8 mouse cellular contexts compared by ENCODE assay signal in the genomic region with DNA sequence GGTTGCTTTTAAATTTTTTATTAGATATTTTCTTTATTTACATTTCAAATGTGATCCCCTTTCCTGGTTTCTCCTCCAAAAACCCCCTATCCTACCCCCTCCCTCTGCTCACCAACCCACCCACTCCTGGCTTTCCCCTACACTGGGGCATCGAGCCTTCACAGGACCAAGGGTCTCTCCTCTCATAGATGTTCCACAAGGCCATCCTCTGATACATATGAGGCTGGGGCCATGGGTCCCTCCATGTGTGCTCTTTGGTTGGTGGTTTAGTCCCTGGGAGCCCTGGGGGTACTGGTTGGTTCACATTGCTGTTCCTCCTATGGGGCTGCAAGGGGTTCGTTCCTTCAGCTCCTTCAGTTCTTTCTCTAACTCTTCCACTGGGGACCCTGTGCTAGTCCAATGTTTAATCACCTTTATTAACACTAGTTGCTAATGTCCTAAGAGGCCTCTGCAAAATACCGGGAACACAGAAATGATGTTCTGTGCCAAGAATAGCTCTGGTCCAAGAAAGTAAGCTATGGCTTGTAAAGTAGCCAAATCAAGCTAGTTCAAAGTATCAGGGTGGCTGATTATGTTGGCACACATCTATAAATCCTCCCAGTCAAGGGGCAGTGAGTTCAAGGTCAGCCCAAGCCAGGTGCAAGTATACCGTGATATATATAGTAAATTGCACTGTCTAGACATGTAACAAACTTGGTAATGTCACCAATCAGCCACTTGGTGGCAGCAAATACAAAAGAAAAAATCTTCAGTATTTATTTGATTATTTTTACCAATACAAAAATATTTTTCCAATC. TPM values are rescaled to one million over a fixed set of nuclear protein-coding genes. Genes with fewer than 3 reads are reported as not detected.
DNase-seq lines count a peak whose midpoint lies in the region; ATAC-seq and TF ChIP-seq lines count a peak whose summit lies in the region.

No protein-coding gene starts in this region.

- H3K36me3 ChIP-seq in kidney, adult 2 months (ENCODE audit: control insufficient read depth, insufficient read depth, low read length), result no peaks in the 10 kb centered on the region
- no peaks in the 10 kb centered on the region for H3K36me3 ChIP-seq in kidney, embryonic 14.5 days (ENCODE audit: control insufficient read depth, insufficient read depth, low read length)

- no peaks in the 10 kb centered on the region for H3K9me3 ChIP-seq in kidney, embryonic 14.5 days (ENCODE audit: control insufficient read depth, low read length)

- TF ChIP-seq POLR2A in kidney, adult 2 months (IDR thresholded peaks at IDR 0.05; ENCODE audit: low read depth, low read length), result no peak

- TF ChIP-seq CTCF in kidney, adult 2 months (conservative IDR thresholded peaks at IDR 0.05; ENCODE audit: insufficient read depth, insufficient read length, low read depth, low read length), result no peak

- H3K4me3 ChIP-seq in kidney, adult 2 months (ENCODE audit: insufficient read depth, low read depth, low read length), result no peak overlapping the region
- no peak overlapping the region for H3K4me3 ChIP-seq in kidney, embryonic 14.5 days (ENCODE audit: low read length)

- H3K4me2 ChIP-seq in kidney, embryonic 14.5 days (replicated peaks; ENCODE audit: low read depth, low read length), result no peak overlapping the region

- no peak overlapping the region for H3K27ac ChIP-seq in kidney, adult 2 months (ENCODE audit: insufficient read depth, low read depth, low read length)
- H3K27ac ChIP-seq in kidney, embryonic 14.5 days (ENCODE audit: low read depth, low read length), result no peak overlapping the region

- H3K4me1 ChIP-seq in kidney, adult 2 months (ENCODE audit: control insufficient read depth, insufficient read depth, low read length), result peaks cover 2% of the 10 kb centered on the region; the same call in 1 of the 2 replicates
- no peaks in the 10 kb centered on the region for H3K4me1 ChIP-seq in kidney, embryonic 14.5 days (ENCODE audit: control insufficient read depth, insufficient read depth, low read length)

- no peak for ATAC-seq in kidney, embryonic 14.5 days (ENCODE audit: low FRiP score, low TSS enrichment)
- peak; percentile 71 for ATAC-seq in inflammation-experienced regulatory T-cells, adult 6 months

- WGBS in kidney, adult 2 months, result 43% methylated on average over 4 of the region's 4 CpGs
- WGBS in kidney, embryonic 14.5 days, result 63% methylated on average over 4 of the region's 4 CpGs

- no peaks in the 10 kb centered on the region for H3K27me3 ChIP-seq in kidney, adult 2 months (replicated peaks; ENCODE audit: control insufficient read depth, insufficient read depth, low read length)
- H3K27me3 ChIP-seq in kidney, embryonic 14.5 days (ENCODE audit: control insufficient read depth, insufficient read depth, low read length), result no peaks in the 10 kb centered on the region

- peak; percentile 27 for DNase-seq in kidney, adult 2 months
- DNase-seq in MN1 (ENCODE audit: low spot score), result peak; percentile 62
- DNase-seq in embryo, embryonic 11 days, result peak; percentile 47
- peak; percentile 21 for DNase-seq in lung, postnatal 25 days (ENCODE audit: low spot score)
- no peak for DNase-seq in right cerebral cortex, postnatal 25 days
- DNase-seq in left cerebral cortex, adult 8-10 months (ENCODE audit: low spot score in 2 of 2), result no peak

- H3K9ac ChIP-seq in kidney, embryonic 14.5 days (ENCODE audit: low read depth, low read length), result no peak overlapping the region

RNA-seq across cellular contexts. Expression of a gene that starts 36.3 kb away (rescaled TPM):
- polyA plus RNA-seq in kidney, adult 2 months (2012; rRNA removed), result 7.0 and 7.5 TPM in 2 replicates
- polyA plus RNA-seq in kidney, embryonic 14.5 days (2014; fragmentation: Nextera tagmentation; extraction: Ambion mirVana), result 5.9 and 11.0 TPM in 2 replicates
- polyA plus RNA-seq in inflammation-experienced regulatory T-cells, adult 6 months (2017; shearing (Covaris generic)), result 10 to 100 TPM in 2 of 3 experiments, 1 to 10 TPM in 1; 9.5 to 11.0 (median 10.0) TPM
- total RNA-seq in left cerebral cortex, adult 8-10 months (2022), result 10 to 100 TPM; 61.3 to 65.9 (median 64.2) TPM

Comparison
In these comparisons a context has a peak if more than half of its experiments do, and no peak if none do; other contexts are left out.
1. DNase-seq: peak in kidney, adult 2 months (single experiment), MN1 (single experiment), embryo, embryonic 11 days (single experiment) and lung, postnatal 25 days (single experiment); none in right cerebral cortex, postnatal 25 days (single experiment) and left cerebral cortex, adult 8-10 months (0 of 2).